Mouse (Mus musculus) bone marrow, adult 2 months (tissue): ENCODE data around the gene Tbx3. TPM values are rescaled to one million over a fixed set of nuclear protein-coding genes. Genes with fewer than 3 reads are reported as not detected.

Experiments used
- H3K27ac ChIP-seq: fragments of 200-500 bp; 2 replicates; pipeline ENCODE4 v1.5.1; 2012; ENCODE audit warnings: low read depth, mild to moderate bottlenecking, control low read depth, inconsistent platforms, low read length; ENCODE audit not compliant: control insufficient read depth, poor library complexity, insufficient read depth
- H3K4me1 ChIP-seq: fragments of 200-500 bp; 2 replicates; pipeline ENCODE4 v1.6.1; 2011; ENCODE audit warnings: low read length; ENCODE audit not compliant: control insufficient read depth, insufficient read depth
- H3K4me3 ChIP-seq: fragments of 200-500 bp; replicated peaks from 2 replicates; pipeline ENCODE3; 2011; ENCODE audit warnings: mild to moderate bottlenecking, low read depth, low read length, control low read depth; ENCODE audit not compliant: control insufficient read depth
- CTCF ChIP-seq: fragments of 200-500 bp; IDR thresholded peaks from 2 replicates; pipeline ENCODE4 v1.5.1; 2011; ENCODE audit warnings: low read length, control low read depth; ENCODE audit not compliant: control insufficient read depth, insufficient read depth
- POLR2A ChIP-seq: fragments of 200-500 bp; IDR thresholded peaks from 2 replicates; pipeline ENCODE4 v1.6.1; 2011; ENCODE audit warnings: low read depth, mild to moderate bottlenecking, control low read depth, low read length, borderline replicate concordance; ENCODE audit not compliant: control insufficient read depth
- WGBS: fragments of 180-500 bp; shearing (Covaris S2); methylation state at CpG from one replicate; pipeline ENCODE4 v1.1.7; 2018; 5-methylcytosine and 5-hydroxymethylcytosine counted together
- polyA plus RNA-seq: library from polyadenylated mRNA; stranded (reverse); fragments of >200 nt; gene quantifications from 2 replicates; pipeline ENCODE4 v1.2.4, GENCODE M21; 2011; ENCODE audit warnings: low replicate concordance; ENCODE audit not compliant: missing spikeins, insufficient read depth, insufficient read length

The Tbx3 gene
- polyA plus RNA-seq, 1 experiment = 3.2 TPM

DNA sequence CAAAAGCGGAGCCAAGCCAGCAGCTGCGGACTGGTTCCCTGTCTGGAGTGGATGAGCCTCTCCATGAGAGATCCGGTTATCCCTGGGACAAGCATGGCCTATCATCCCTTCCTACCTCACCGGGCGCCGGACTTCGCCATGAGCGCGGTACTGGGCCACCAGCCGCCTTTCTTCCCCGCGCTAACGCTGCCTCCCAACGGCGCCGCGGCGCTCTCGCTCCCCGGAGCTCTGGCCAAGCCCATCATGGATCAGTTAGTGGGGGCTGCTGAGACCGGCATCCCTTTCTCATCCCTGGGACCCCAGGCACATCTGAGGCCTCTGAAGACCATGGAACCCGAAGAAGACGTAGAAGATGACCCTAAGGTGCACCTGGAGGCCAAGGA, 1.5 kb downstream of the Tbx3 start:
- Histone ChIP-seq H3K27ac (no peak overlapping the region; the same call in 1 of the 2 replicates), H3K4me1 (no peaks in the 10 kb centered on the region), H3K4me3 (no peak overlapping the region)
- 4% methylated on average over 23 of the region's 23 CpGs for WGBS
- TF ChIP-seq POLR2A (no peak), CTCF (no peak)

GRCm38 (mm10) chr5:119672348-119672983, 2.0 kb downstream of the Tbx3 start:
- WGBS = 9% methylated on average over 19 of the region's 19 CpGs
- H3K27ac ChIP-seq = no peak overlapping the region
- no peak for TF ChIP-seq POLR2A
- TF ChIP-seq CTCF = no peak
- no peak overlapping the region for H3K4me3 ChIP-seq
- no peaks in the 10 kb centered on the region for H3K4me1 ChIP-seq

GRCm38 (mm10) chr5:119672984-119673600, 2.6 kb downstream of the Tbx3 start:
- Histone ChIP-seq H3K4me1 (no peaks in the 10 kb centered on the region), H3K27ac (no peak overlapping the region), H3K4me3 (no peak overlapping the region)
- WGBS = 9% methylated on average over 17 of the region's 17 CpGs
- no peak for TF ChIP-seq POLR2A
- no peak for TF ChIP-seq CTCF

DNA sequence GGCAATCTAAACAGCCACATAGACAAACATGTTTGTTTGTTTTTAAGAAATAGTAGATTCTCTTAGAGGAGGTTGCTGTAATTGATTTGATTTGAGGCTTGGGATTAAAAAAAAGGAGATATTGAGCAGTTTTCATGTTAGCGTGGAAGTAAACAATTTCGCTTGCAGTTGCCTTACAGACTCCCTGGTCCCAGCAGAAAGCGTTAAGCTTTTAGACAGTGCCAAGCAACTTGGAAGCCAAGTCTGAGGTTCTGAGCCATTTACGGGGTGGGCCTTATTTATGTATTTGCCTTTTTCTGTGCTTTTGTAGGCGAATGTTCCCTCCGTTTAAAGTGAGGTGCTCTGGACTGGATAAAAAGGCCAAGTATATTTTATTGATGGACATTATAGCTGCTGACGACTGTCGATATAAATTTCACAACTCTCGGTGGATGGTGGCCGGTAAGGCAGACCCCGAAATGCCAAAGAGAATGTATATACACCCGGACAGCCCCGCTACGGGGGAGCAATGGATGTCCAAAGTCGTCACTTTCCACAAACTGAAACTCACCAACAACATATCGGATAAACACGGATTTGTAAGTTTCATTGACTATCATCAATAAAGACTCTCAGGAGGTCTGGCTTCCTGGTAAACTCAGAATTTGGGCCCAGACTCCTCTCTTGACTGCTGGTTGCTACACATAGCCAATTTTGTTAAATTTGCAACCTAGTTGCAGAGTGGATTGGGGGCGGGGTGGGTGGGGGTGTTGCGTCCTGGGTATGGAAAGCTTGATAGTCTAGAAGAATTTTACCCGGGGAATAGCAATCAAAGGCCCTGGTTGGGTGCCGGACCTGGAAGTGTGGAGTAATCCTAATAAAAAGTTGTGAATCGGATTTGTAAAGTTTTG, 3.5 kb downstream of the Tbx3 start:
- no peaks in the 10 kb centered on the region for H3K4me1 ChIP-seq
- H3K27ac ChIP-seq = no peak overlapping the region
- TF ChIP-seq CTCF (no peak), POLR2A (no peak)
- H3K4me3 ChIP-seq = no peak overlapping the region
- WGBS = 27% methylated on average over 22 of the region's 22 CpGs

DNA sequence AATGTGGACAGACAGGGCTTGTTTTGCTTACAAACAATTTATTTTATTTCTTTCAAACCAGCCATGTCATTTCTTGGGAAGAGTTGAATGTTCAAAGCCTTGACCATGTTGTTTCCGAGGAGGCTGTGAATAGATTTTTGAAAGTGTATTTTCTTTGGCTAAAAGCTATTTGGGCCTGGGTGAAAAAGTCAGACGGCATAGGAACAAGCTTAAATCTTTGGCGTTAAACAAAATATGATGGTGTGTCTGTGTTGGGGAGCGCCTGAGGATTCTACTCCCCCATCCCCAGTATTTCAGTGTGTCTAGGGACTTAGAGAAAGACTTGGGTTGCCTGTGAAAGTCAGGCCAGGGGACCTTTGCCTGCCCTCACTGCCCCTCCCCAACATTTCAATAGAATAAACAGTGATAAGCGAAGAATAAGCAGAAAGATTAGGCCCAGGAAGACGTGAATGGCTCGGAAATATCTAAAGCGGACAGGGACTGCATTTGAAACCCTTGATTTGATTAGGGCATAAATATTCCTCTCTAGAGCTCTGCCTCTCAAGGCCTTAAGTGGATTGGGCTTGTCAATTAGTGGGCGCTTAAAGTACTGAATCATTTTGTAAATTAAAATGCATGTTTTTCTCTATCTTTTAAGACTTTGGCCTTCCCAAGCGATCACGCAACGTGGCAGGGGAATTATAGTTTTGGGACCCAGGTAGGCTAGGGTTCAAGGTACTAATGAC, 4.3 kb downstream of the Tbx3 start:
- no peak for TF ChIP-seq POLR2A
- TF ChIP-seq CTCF = no peak
- Histone ChIP-seq H3K27ac (no peak overlapping the region), H3K4me1 (no peaks in the 10 kb centered on the region), H3K4me3 (no peak overlapping the region)
- WGBS = 40% methylated on average over 12 of the region's 12 CpGs

GRCm38 (mm10) chr5:119676245-119676644, 5.8 kb downstream of the Tbx3 start:
- WGBS = 66% methylated on average over 2 of the region's 2 CpGs
- no peak for TF ChIP-seq POLR2A
- H3K4me3 ChIP-seq = no peak overlapping the region
- H3K4me1 ChIP-seq = no peaks in the 10 kb centered on the region
- H3K27ac ChIP-seq = no peak overlapping the region

DNA sequence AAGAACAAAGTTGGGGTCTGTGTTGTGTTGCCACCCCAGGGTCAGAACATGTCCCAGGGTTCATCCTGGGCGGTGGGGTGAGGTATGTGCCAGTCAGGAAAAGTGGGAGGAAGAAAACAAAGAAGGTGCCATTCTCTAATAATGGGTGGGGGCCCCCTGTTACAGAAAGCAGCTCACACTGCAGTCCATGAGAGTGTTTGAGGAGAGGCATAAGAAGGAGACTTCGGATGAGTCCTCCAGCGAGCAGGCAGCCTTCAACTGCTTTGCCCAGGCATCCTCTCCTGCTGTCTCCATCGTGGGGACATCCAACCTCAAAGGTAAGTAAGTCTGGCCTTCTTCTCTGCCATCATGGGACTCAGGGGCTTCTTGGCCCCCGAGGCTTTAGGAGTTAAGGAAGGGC, 8.0 kb downstream of the Tbx3 start:
- Histone ChIP-seq H3K27ac (no peak overlapping the region), H3K4me1 (no peaks in the 10 kb centered on the region), H3K4me3 (no peak overlapping the region)
- TF ChIP-seq CTCF = no peak
- TF ChIP-seq POLR2A = no peak
- WGBS = 57% methylated on average over 5 of the region's 5 CpGs

DNA sequence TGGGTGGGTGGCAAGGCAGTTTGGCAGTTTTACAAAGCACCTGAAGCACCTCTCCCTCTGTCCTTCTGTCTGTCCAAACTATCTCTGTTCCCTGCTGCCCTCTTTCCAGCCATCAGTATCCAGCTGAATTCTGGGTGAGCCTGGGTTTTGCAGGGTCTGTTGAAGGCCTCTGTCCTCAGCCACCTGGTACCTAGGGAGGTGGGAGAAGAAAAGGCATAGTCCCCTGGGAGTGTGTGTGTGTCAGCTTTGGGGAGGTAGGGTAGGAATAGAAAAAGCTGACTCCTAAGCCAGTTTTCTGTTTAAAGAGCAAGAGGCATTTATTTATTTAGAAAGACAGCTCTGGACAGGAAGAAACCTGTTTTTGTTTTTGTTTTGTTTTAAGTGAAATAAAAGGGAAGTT, 8.6 kb downstream of the Tbx3 start:
- TF ChIP-seq CTCF (no peak), POLR2A (no peak)
- Histone ChIP-seq H3K4me1 (no peaks in the 10 kb centered on the region), H3K27ac (no peak overlapping the region), H3K4me3 (no peak overlapping the region)
